Mouse (Mus musculus): Measurements from ENCODE around the gene Dio1. TPM values are rescaled to one million over a fixed set of nuclear protein-coding genes. Genes with fewer than 3 reads are reported as not detected.

The Dio1 gene
- total RNA-seq, 2 experiments from 2014 or later, result not detected

GRCm38 (mm10) chr4:107299779-107300340 lies 7.1 kb downstream of the Dio1 start:
- intact Hi-C loops (cut with DNase I), result no loop called here
- H3K4me3 ChIP-seq, result no peak overlapping the region
- DNase-seq (ENCODE audit: extremely low spot score in 1 of 2, low spot score in 2 of 2), result no peak
- no peak overlapping the region for H3K27ac ChIP-seq
- TF ChIP-seq CTCF (IDR thresholded peaks at IDR 0.05), result no peak

- no peak for TF ChIP-seq CTCF (IDR thresholded peaks at IDR 0.05)
- intact Hi-C loops (cut with DNase I), result no loop called here
- DNase-seq (ENCODE audit: extremely low spot score in 1 of 2, low spot score in 2 of 2), result no peak
- Histone ChIP-seq H3K27ac (no peak overlapping the region), H3K4me3 (no peak overlapping the region)
Observed at GRCm38 (mm10) chr4:107298071-107298606, 8.8 kb downstream of the Dio1 start.

GRCm38 (mm10) chr4:107292273-107292662 lies 14.7 kb downstream of the Dio1 start:
- intact Hi-C loops (cut with DNase I), result no loop called here

GRCm38 (mm10) chr4:107291611-107292272 lies 15.2 kb downstream of the Dio1 start:
- no peak overlapping the region for H3K4me3 ChIP-seq
- no peak for DNase-seq (ENCODE audit: extremely low spot score in 1 of 2, low spot score in 2 of 2)
- no peak for TF ChIP-seq CTCF (IDR thresholded peaks at IDR 0.05)
- intact Hi-C loops (cut with DNase I), result no loop called here
- H3K27ac ChIP-seq, result peak overlapping the region; percentile 63

More at GRCm38 (mm10) chr4:107292273-107292662, 14.7 kb downstream of the Dio1 start:
- no peak for DNase-seq (ENCODE audit: extremely low spot score in 1 of 2, low spot score in 2 of 2)
- peak overlapping the region; percentile 63; the same call in 1 of the 2 replicates for H3K27ac ChIP-seq
- no peak for TF ChIP-seq CTCF (IDR thresholded peaks at IDR 0.05)
- H3K4me3 ChIP-seq, result no peak overlapping the region

- no peak overlapping the region for H3K4me3 ChIP-seq
- TF ChIP-seq CTCF (IDR thresholded peaks at IDR 0.05), result no peak
- DNase-seq (ENCODE audit: extremely low spot score in 1 of 2, low spot score in 2 of 2), result no peak
- intact Hi-C loops (cut with DNase I), result no loop called here
- no peak overlapping the region for H3K27ac ChIP-seq
Observed at GRCm38 (mm10) chr4:107287517-107287916, 19.5 kb downstream of the Dio1 start.

- intact Hi-C loops (cut with DNase I), result no loop called here
- Histone ChIP-seq H3K4me3 (no peak overlapping the region), H3K27ac (no peak overlapping the region)
- TF ChIP-seq CTCF (IDR thresholded peaks at IDR 0.05), result no peak
- no peak for DNase-seq (ENCODE audit: extremely low spot score in 1 of 2, low spot score in 2 of 2)
Observed at GRCm38 (mm10) chr4:107286386-107286785, 20.6 kb downstream of the Dio1 start.

- no peak overlapping the region for H3K27ac ChIP-seq
- H3K4me3 ChIP-seq, result no peak overlapping the region
- no peak for DNase-seq (ENCODE audit: extremely low spot score in 1 of 2, low spot score in 2 of 2)
- no peak for TF ChIP-seq CTCF (IDR thresholded peaks at IDR 0.05)
- intact Hi-C loops (cut with DNase I), result no loop called here
Observed at GRCm38 (mm10) chr4:107285446-107286200, 21.3 kb downstream of the Dio1 start.

GRCm38 (mm10) chr4:107280843-107281475 lies 26.0 kb downstream of the Dio1 start:
- intact Hi-C loops (cut with DNase I), result no loop called here
- H3K4me3 ChIP-seq, result no peak overlapping the region
- H3K27ac ChIP-seq, result no peak overlapping the region
- DNase-seq (ENCODE audit: extremely low spot score in 1 of 2, low spot score in 2 of 2), result no peak
- no peak for TF ChIP-seq CTCF (IDR thresholded peaks at IDR 0.05)

GRCm38 (mm10) chr4:107278188-107278707 lies 28.7 kb downstream of the Dio1 start:
- no peak overlapping the region for H3K27ac ChIP-seq
- H3K4me3 ChIP-seq, result no peak overlapping the region
- no peak for TF ChIP-seq CTCF (IDR thresholded peaks at IDR 0.05)
- intact Hi-C loops (cut with DNase I), result no loop called here
- DNase-seq (ENCODE audit: extremely low spot score in 1 of 2, low spot score in 2 of 2), result no peak

GRCm38 (mm10) chr4:107274511-107274910 lies 32.5 kb downstream of the Dio1 start:
- no peak for DNase-seq (ENCODE audit: extremely low spot score in 1 of 2, low spot score in 2 of 2)
- intact Hi-C loops (cut with DNase I), result no loop called here
- no peak overlapping the region for H3K4me3 ChIP-seq
- no peak overlapping the region for H3K27ac ChIP-seq
- TF ChIP-seq CTCF (IDR thresholded peaks at IDR 0.05), result no peak

GRCm38 (mm10) chr4:107273683-107274082 lies 33.3 kb downstream of the Dio1 start:
- DNase-seq (ENCODE audit: extremely low spot score in 1 of 2, low spot score in 2 of 2), result no peak
- intact Hi-C loops (cut with DNase I), result no loop called here
- Histone ChIP-seq H3K4me3 (no peak overlapping the region), H3K27ac (no peak overlapping the region)
- TF ChIP-seq CTCF (IDR thresholded peaks at IDR 0.05), result no peak

Measured in left cerebral cortex, adult 2 months (tissue).